Mouse (Mus musculus): ENCODE measurements around the gene Myl3.

GRCm38 (mm10) chr9:110719977-110720376 is 21.7 kb upstream of the Myl3 start:
- no peak for TF ChIP-seq CTCF (IDR thresholded peaks at IDR 0.05 in 2 of 3, conservative IDR thresholded peaks at IDR 0.05 in 1 of 3; ENCODE audit: control insufficient read depth in 1 of 3, insufficient read depth in 1 of 3, low read depth in 2 of 3, low read length in 3 of 3, poor library complexity in 1 of 3, severe bottlenecking in 1 of 3)
- no peak for TF ChIP-seq TAL1 (IDR thresholded peaks at IDR 0.05; ENCODE audit: low read length)
- TF ChIP-seq ZMIZ1 (IDR thresholded peaks at IDR 0.05; ENCODE audit: low read depth, low read length) = no peak
